Mouse (Mus musculus): ENCODE results near the gene Lypd6. TPM values are rescaled to one million over a fixed set of nuclear protein-coding genes. Genes with fewer than 3 reads are reported as not detected.
A peak's percentile ranks its signal among the peaks of the same experiment; 100 is the strongest.

Gene Lypd6
- polyA plus RNA-seq (2015; fragmentation: Nextera tagmentation; extraction: Ambion mirVana): 15.9 and 18.8 TPM in 2 replicates

DNA sequence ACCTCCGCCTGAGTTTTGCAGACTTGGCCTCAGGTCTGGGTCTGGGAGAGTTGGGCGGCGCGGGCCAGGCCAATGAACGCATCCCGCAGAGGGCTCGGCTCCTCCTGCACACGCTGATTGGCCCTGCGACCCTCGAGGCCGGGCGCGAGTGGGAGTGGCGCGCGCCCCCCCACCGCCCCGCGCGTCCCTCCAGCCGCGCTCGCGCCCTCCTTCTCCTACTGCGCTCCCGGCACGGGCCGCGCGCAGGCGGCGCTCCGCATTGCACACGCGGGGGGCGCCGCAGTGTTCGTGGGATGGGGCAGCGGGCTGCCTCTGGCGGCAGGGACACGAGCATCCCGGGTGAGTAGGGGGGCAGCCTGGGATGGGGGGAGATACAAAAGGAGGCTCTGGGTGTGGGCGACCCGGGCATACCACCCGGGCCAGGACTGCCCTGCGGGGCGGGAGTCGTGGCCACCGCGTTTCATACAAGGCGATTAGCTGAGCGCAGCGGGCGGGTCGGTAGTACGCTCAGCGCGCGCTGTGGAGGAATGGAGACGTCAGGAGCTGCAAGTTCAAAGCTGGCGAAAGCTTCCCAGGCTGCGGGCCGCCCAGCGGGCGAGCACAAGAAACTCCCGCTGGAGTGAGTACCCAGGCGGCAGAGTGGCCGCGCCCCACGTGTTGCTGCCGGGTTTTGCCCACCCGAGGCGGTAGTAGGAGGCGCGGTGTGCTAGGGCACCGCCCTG lies at the start of gene Lypd6:
Gene Lypd6 (plus strand): TSS at position 184 of the 722 bp plus-strand sequence.
- H3K27me3 ChIP-seq (ENCODE audit: control insufficient read depth, insufficient read depth, low read length): no peaks in the 10 kb centered on the region
- H3K4me2 ChIP-seq (replicated peaks; ENCODE audit: low read depth): peak within 1 kb of the TSS; percentile 92
- ATAC-seq (ENCODE audit: low FRiP score, low TSS enrichment) (peak; percentile 95), DNase-seq (ENCODE audit: low spot score) (peak; percentile 90)
- H3K27ac ChIP-seq (replicated peaks): peak within 1 kb of the TSS; percentile 74
- peak within 1 kb of the TSS; percentile 66 for H3K4me3 ChIP-seq (ENCODE audit: low read depth, low read length)
- no peaks in the 10 kb centered on the region for H3K36me3 ChIP-seq (ENCODE audit: control insufficient read depth, insufficient read depth, low read length)
- under 1% methylated on average over 59 of the region's 76 CpGs for WGBS
- TF ChIP-seq EP300 (optimal IDR thresholded peaks at IDR 0.05) (no peak), CTCF (IDR thresholded peaks at IDR 0.05; ENCODE audit: low read depth) (peak; percentile 41; the same call in 1 of the 2 replicates)
- H3K9ac ChIP-seq (ENCODE audit: low read length): peak within 1 kb of the TSS; percentile 66
- H3K4me1 ChIP-seq (replicated peaks; ENCODE audit: control insufficient read depth, insufficient read depth): no peaks in the 10 kb centered on the region
- H3K9me3 ChIP-seq (ENCODE audit: control insufficient read depth, low read length): no peaks in the 10 kb centered on the region

DNA sequence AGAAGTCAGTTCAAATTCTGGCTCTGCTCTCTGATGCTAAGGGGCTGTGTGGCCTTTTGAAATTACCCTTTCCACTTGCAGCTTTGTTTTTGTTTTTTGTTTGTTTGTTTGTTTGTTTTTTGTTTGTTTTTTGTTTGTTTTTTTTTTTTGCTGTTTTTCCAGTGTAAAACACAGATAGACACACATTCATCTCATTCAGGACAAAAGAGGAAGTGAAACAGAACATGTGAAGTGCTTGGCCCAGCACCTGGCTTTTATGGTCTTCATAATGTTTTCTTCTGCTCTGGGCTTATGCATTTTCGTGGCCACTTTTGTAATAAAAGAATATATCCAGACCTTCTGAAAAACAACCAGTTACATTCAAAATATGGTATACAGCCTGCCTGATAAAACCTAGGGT lies 46.8 kb upstream of the Lypd6 start:
- Histone ChIP-seq H3K36me3 (ENCODE audit: control insufficient read depth, insufficient read depth, low read length) (no peaks in the 10 kb centered on the region), H3K27me3 (ENCODE audit: control insufficient read depth, insufficient read depth, low read length) (no peaks in the 10 kb centered on the region), H3K27ac (replicated peaks) (no peak overlapping the region), H3K4me1 (replicated peaks; ENCODE audit: control insufficient read depth, insufficient read depth) (no peaks in the 10 kb centered on the region), H3K9me3 (ENCODE audit: control insufficient read depth, low read length) (no peaks in the 10 kb centered on the region), H3K4me3 (ENCODE audit: low read depth, low read length) (no peak overlapping the region), H3K4me2 (replicated peaks; ENCODE audit: low read depth) (no peak overlapping the region), H3K9ac (ENCODE audit: low read length) (no peak overlapping the region)
- TF ChIP-seq EP300 (optimal IDR thresholded peaks at IDR 0.05) (no peak), CTCF (IDR thresholded peaks at IDR 0.05; ENCODE audit: low read depth) (no peak)
- WGBS: 78% methylated on average over 1 of the region's 1 CpGs
- ATAC-seq (ENCODE audit: low FRiP score, low TSS enrichment) (no peak), DNase-seq (ENCODE audit: low spot score) (no peak)

DNA sequence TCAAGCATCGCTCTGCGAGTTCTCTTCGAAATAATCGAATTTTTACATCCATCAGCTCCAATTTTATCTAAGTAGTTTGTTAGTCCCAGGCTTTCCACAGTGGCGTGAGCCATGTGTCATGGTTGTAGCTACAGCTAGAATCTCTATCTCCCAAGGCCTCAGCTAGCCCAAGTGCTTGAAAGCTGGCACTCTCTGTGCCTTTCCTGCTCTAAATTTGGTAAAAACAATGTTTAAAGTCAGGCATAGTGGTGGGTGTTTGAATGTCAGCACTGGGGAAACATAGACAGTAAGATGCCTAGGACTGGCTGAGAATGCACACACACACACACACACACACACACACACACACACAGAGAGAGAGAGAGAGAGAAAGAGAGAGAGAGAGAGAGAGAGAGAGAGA lies 40.7 kb upstream of the Lypd6 start:
- Histone ChIP-seq H3K36me3 (ENCODE audit: control insufficient read depth, insufficient read depth, low read length) (no peaks in the 10 kb centered on the region), H3K27me3 (ENCODE audit: control insufficient read depth, insufficient read depth, low read length) (no peaks in the 10 kb centered on the region), H3K4me1 (replicated peaks; ENCODE audit: control insufficient read depth, insufficient read depth) (no peaks in the 10 kb centered on the region), H3K27ac (replicated peaks) (no peak overlapping the region), H3K4me2 (replicated peaks; ENCODE audit: low read depth) (no peak overlapping the region), H3K9ac (ENCODE audit: low read length) (no peak overlapping the region), H3K4me3 (ENCODE audit: low read depth, low read length) (no peak overlapping the region), H3K9me3 (ENCODE audit: control insufficient read depth, low read length) (no peaks in the 10 kb centered on the region)
- 81% methylated on average over 5 of the region's 5 CpGs for WGBS
- DNase-seq (ENCODE audit: low spot score) (no peak), ATAC-seq (ENCODE audit: low FRiP score, low TSS enrichment) (no peak)
- TF ChIP-seq EP300 (optimal IDR thresholded peaks at IDR 0.05): no peak
- no peak for TF ChIP-seq CTCF (IDR thresholded peaks at IDR 0.05; ENCODE audit: low read depth)

DNA sequence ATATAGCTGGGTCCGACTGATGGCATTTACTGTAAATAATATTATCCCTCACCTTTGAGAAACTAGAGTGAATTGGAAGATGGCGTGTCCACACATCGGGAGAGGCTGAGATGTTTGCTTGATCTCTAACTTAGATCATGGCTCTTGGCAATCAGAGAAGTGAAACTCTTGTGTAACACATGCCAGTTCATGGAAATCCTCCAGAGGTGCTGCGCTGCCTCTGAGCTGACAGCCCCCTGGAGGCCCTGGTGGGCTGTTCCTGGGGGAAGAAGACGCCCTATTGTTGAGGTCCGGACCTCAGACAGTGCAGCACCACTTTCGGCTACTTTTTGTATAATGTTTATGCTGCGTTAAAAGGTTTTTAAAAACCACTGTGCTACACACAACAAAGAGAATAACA lies 37.3 kb upstream of the Lypd6 start:
- Histone ChIP-seq H3K4me1 (replicated peaks; ENCODE audit: control insufficient read depth, insufficient read depth) (no peaks in the 10 kb centered on the region), H3K36me3 (ENCODE audit: control insufficient read depth, insufficient read depth, low read length) (no peaks in the 10 kb centered on the region), H3K4me3 (ENCODE audit: low read depth, low read length) (no peak overlapping the region), H3K4me2 (replicated peaks; ENCODE audit: low read depth) (no peak overlapping the region), H3K9me3 (ENCODE audit: control insufficient read depth, low read length) (no peaks in the 10 kb centered on the region), H3K27ac (replicated peaks) (no peak overlapping the region), H3K9ac (ENCODE audit: low read length) (no peak overlapping the region), H3K27me3 (ENCODE audit: control insufficient read depth, insufficient read depth, low read length) (no peaks in the 10 kb centered on the region)
- DNase-seq (ENCODE audit: low spot score) (no peak), ATAC-seq (ENCODE audit: low FRiP score, low TSS enrichment) (no peak)
- WGBS: 71% methylated on average over 8 of the region's 8 CpGs
- TF ChIP-seq EP300 (optimal IDR thresholded peaks at IDR 0.05) (no peak), CTCF (IDR thresholded peaks at IDR 0.05; ENCODE audit: low read depth) (no peak)

DNA sequence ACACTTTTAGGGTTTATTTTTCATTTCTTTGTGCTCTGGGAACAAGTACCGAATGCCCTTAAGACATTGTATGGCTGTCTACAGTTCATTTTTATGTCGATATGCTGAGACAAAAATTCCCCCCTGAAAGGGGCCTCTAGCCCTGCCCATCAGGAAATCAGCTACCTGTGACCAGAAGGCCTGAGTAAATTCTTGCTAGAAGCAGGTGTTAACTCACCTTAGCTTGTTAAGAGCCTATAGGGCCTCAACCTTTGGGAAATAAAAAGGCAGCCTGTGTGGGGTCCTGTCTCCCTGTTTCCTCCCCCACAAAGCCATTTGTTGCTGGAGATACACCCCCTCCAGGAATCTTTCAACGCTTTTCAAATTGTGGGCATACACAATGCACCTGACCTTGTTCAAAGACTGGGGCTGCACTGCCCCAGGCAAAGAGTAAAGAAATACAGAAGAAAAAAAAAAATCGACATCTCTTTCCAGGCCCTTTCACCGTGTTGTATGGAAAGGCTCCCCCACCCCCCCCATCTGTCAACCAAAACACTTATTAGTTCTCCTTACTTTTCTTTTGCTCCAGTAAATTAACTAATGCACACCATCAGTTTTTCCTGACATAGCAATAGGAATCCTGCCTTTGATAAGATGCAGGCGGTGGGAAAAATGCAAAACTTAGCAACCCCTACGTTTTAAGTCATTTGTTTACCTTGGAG lies 21.9 kb upstream of the Lypd6 start:
- WGBS: 40% methylated on average over 7 of the region's 7 CpGs
- Histone ChIP-seq H3K9ac (ENCODE audit: low read length) (no peak overlapping the region), H3K4me3 (ENCODE audit: low read depth, low read length) (no peak overlapping the region), H3K9me3 (ENCODE audit: control insufficient read depth, low read length) (no peaks in the 10 kb centered on the region), H3K4me1 (replicated peaks; ENCODE audit: control insufficient read depth, insufficient read depth) (no peaks in the 10 kb centered on the region), H3K4me2 (replicated peaks; ENCODE audit: low read depth) (no peak overlapping the region), H3K36me3 (ENCODE audit: control insufficient read depth, insufficient read depth, low read length) (no peaks in the 10 kb centered on the region), H3K27ac (replicated peaks) (no peak overlapping the region), H3K27me3 (ENCODE audit: control insufficient read depth, insufficient read depth, low read length) (no peaks in the 10 kb centered on the region)
- no peak for TF ChIP-seq CTCF (IDR thresholded peaks at IDR 0.05; ENCODE audit: low read depth)
- no peak for TF ChIP-seq EP300 (optimal IDR thresholded peaks at IDR 0.05)
- ATAC-seq (ENCODE audit: low FRiP score, low TSS enrichment): no peak
- no peak for DNase-seq (ENCODE audit: low spot score)
